Mouse (Mus musculus) neutrophil, adult 65 days (primary cell): ENCODE measurements around the gene Ccdc83. TPM values are rescaled to one million over a fixed set of nuclear protein-coding genes. Genes with fewer than 3 reads are reported as not detected.

Experiments
- total RNA-seq: library from RNA; stranded (reverse); gene quantifications from 2 replicates; pipeline ENCODE4 v1.2.4, GENCODE M21; 2023

Gene Ccdc83
- not detected in 2 replicates for total RNA-seq

GRCm38 (mm10) chr7:90265289-90265970 lies at the start of gene Ccdc83:
TSS of gene Ccdc83 (minus strand) at chr7:90265777.

GRCm38 (mm10) chr7:90301942-90302646 lies 36.5 kb upstream of the Ccdc83 start, which contains the start of gene Sytl2:
TSS of gene Sytl2 (plus strand) at chr7:90302252.

Other genes with a start within 250 kb of the Ccdc83 start
- 290 and 404 TPM in 2 replicates for gene Picalm, start 135.6 kb downstream of the Ccdc83 start, total RNA-seq
- gene Sytl2, start 36.5 kb upstream of the Ccdc83 start, total RNA-seq: 0.41 and 0.63 TPM in 2 replicates
- not detected in 2 replicates for gene Ccdc89, start 160.8 kb upstream of the Ccdc83 start, total RNA-seq
- 36.8 and 56.4 TPM in 2 replicates for gene Crebzf, start 177.0 kb upstream of the Ccdc83 start, total RNA-seq
- 8.1 and 12.8 TPM in 2 replicates for gene Tmem126a, start 191.5 kb upstream of the Ccdc83 start, total RNA-seq
- 2.9 and 3.3 TPM in 2 replicates for gene Tmem126b, start 210.2 kb upstream of the Ccdc83 start, total RNA-seq
- 0.64 and 0.95 TPM in 2 replicates for gene Dlg2, start 210.9 kb upstream of the Ccdc83 start, total RNA-seq